Mouse (Mus musculus): ENCODE measurements at regions not wholly inside any gene's neighbourhood (a gene's known extent, or its start where the extent isn't known, plus 50 kb on each side); places are given as distances from the start of the nearest gene placed in this dataset.

GRCm38 (mm10) chr1:42098580-42098979 is 597.0 kb upstream of the Pou3f3 start:
- Histone ChIP-seq H3K27me3 (replicated peaks; ENCODE audit: control insufficient read depth, insufficient read depth, low read length) (no peaks in the 10 kb centered on the region), H3K4me3 (ENCODE audit: low read depth, low read length) (no peak overlapping the region), H3K4me1 (replicated peaks; ENCODE audit: control insufficient read depth, insufficient read depth, low read length) (no peaks in the 10 kb centered on the region), H3K9me3 (ENCODE audit: control insufficient read depth) (no peaks in the 10 kb centered on the region), H3K9ac (ENCODE audit: low read depth, low read length) (no peak overlapping the region), H3K27ac (ENCODE audit: low read depth, low read length) (no peak overlapping the region), H3K4me2 (replicated peaks; ENCODE audit: low read depth) (no peak overlapping the region), H3K36me3 (ENCODE audit: control insufficient read depth, insufficient read depth) (no peaks in the 10 kb centered on the region)
- no peak for ATAC-seq
- WGBS, result 72% methylated on average over 2 of the region's 2 CpGs
- TF ChIP-seq CTCF (IDR thresholded peaks at IDR 0.05; ENCODE audit: low read depth), result no peak

DNA sequence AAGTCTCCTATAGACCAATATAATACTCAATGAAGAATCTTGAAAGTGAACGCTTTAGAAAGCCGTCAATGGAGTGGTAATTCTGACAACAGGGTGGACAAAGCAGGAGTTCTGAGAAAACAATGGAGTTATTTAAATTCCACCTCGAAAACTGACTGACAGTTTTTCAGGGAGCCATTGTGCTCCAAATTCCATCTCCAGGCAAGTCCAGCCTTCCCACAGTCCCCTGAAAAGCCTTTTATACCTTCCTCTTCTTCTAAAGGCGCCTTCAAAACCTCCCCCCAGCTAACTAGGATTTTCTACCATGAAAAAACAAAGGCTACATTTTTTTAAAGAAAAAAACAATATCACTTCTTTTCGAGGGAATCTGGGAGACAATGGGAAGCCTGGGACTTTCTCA is 588.0 kb upstream of the Pou3f3 start:
- no peak overlapping the region for H3K9ac ChIP-seq (ENCODE audit: low read depth, low read length)
- no peaks in the 10 kb centered on the region for H3K4me1 ChIP-seq (replicated peaks; ENCODE audit: control insufficient read depth, insufficient read depth, low read length)
- no peak for ATAC-seq
- H3K27me3 ChIP-seq (replicated peaks; ENCODE audit: control insufficient read depth, insufficient read depth, low read length), result no peaks in the 10 kb centered on the region
- H3K4me3 ChIP-seq (ENCODE audit: low read depth, low read length), result no peak overlapping the region
- H3K9me3 ChIP-seq (ENCODE audit: control insufficient read depth), result no peaks in the 10 kb centered on the region
- no peak overlapping the region for H3K27ac ChIP-seq (ENCODE audit: low read depth, low read length)
- 74% methylated on average over 5 of the region's 5 CpGs for WGBS
- no peaks in the 10 kb centered on the region for H3K36me3 ChIP-seq (ENCODE audit: control insufficient read depth, insufficient read depth)
- TF ChIP-seq CTCF (IDR thresholded peaks at IDR 0.05; ENCODE audit: low read depth), result no peak
- H3K4me2 ChIP-seq (replicated peaks; ENCODE audit: low read depth), result no peak overlapping the region

DNA sequence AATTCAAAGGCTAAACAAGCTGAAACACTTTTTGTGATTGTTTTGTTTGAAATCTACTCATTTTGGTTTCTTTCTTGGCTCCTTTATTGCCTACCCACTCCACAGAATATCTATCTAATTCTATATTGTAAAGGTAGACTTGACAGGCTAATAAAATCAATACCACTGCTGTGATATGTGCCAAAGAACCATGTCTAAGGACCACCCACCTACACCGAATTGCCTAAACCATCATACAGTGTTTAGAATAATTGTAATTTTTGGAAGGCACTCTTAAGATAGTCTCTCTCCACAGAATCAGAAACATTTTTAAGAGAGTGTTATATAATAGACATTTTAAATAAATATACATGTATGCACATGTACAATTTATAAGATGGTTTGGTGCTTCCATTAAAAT is 587.6 kb upstream of the Pou3f3 start:
- H3K36me3 ChIP-seq (ENCODE audit: control insufficient read depth, insufficient read depth), result no peaks in the 10 kb centered on the region
- no peaks in the 10 kb centered on the region for H3K27me3 ChIP-seq (replicated peaks; ENCODE audit: control insufficient read depth, insufficient read depth, low read length)
- H3K9ac ChIP-seq (ENCODE audit: low read depth, low read length), result no peak overlapping the region
- no peaks in the 10 kb centered on the region for H3K4me1 ChIP-seq (replicated peaks; ENCODE audit: control insufficient read depth, insufficient read depth, low read length)
- no peaks in the 10 kb centered on the region for H3K9me3 ChIP-seq (ENCODE audit: control insufficient read depth)
- no peak overlapping the region for H3K4me2 ChIP-seq (replicated peaks; ENCODE audit: low read depth)
- no peak for TF ChIP-seq CTCF (IDR thresholded peaks at IDR 0.05; ENCODE audit: low read depth)
- 76% methylated on average over 1 of the region's 1 CpGs for WGBS
- no peak overlapping the region for H3K4me3 ChIP-seq (ENCODE audit: low read depth, low read length)
- H3K27ac ChIP-seq (ENCODE audit: low read depth, low read length), result no peak overlapping the region
- no peak for ATAC-seq

GRCm38 (mm10) chr1:42152175-42152790 is 543.3 kb upstream of the Pou3f3 start:
- no peak overlapping the region for H3K9ac ChIP-seq (ENCODE audit: low read depth, low read length)
- H3K4me1 ChIP-seq (replicated peaks; ENCODE audit: control insufficient read depth, insufficient read depth, low read length), result no peaks in the 10 kb centered on the region
- no peaks in the 10 kb centered on the region for H3K36me3 ChIP-seq (ENCODE audit: control insufficient read depth, insufficient read depth)
- no peak overlapping the region for H3K4me3 ChIP-seq (ENCODE audit: low read depth, low read length)
- no peak overlapping the region for H3K4me2 ChIP-seq (replicated peaks; ENCODE audit: low read depth)
- 74% methylated on average over 13 of the region's 13 CpGs for WGBS
- no peaks in the 10 kb centered on the region for H3K9me3 ChIP-seq (ENCODE audit: control insufficient read depth)
- no peak for ATAC-seq
- no peak overlapping the region for H3K27ac ChIP-seq (ENCODE audit: low read depth, low read length)
- TF ChIP-seq CTCF (IDR thresholded peaks at IDR 0.05; ENCODE audit: low read depth), result no peak
- H3K27me3 ChIP-seq (replicated peaks; ENCODE audit: control insufficient read depth, insufficient read depth, low read length), result no peaks in the 10 kb centered on the region

GRCm38 (mm10) chr1:42152916-42153315 is 542.7 kb upstream of the Pou3f3 start:
- H3K4me3 ChIP-seq (ENCODE audit: low read depth, low read length), result no peak overlapping the region
- no peak for ATAC-seq
- 53% methylated on average over 3 of the region's 3 CpGs for WGBS
- no peak for TF ChIP-seq CTCF (IDR thresholded peaks at IDR 0.05; ENCODE audit: low read depth)
- no peak overlapping the region for H3K9ac ChIP-seq (ENCODE audit: low read depth, low read length)
- H3K4me1 ChIP-seq (replicated peaks; ENCODE audit: control insufficient read depth, insufficient read depth, low read length), result no peaks in the 10 kb centered on the region
- H3K27me3 ChIP-seq (replicated peaks; ENCODE audit: control insufficient read depth, insufficient read depth, low read length), result no peaks in the 10 kb centered on the region
- H3K4me2 ChIP-seq (replicated peaks; ENCODE audit: low read depth), result no peak overlapping the region
- H3K36me3 ChIP-seq (ENCODE audit: control insufficient read depth, insufficient read depth), result no peaks in the 10 kb centered on the region
- H3K9me3 ChIP-seq (ENCODE audit: control insufficient read depth), result no peaks in the 10 kb centered on the region
- H3K27ac ChIP-seq (ENCODE audit: low read depth, low read length), result no peak overlapping the region

- no peaks in the 10 kb centered on the region for H3K36me3 ChIP-seq (ENCODE audit: control insufficient read depth, insufficient read depth)
- H3K27me3 ChIP-seq (replicated peaks; ENCODE audit: control insufficient read depth, insufficient read depth, low read length), result no peaks in the 10 kb centered on the region
- no peak overlapping the region for H3K4me3 ChIP-seq (ENCODE audit: low read depth, low read length)
- no peaks in the 10 kb centered on the region for H3K4me1 ChIP-seq (replicated peaks; ENCODE audit: control insufficient read depth, insufficient read depth, low read length)
- no peaks in the 10 kb centered on the region for H3K9me3 ChIP-seq (ENCODE audit: control insufficient read depth)
- TF ChIP-seq CTCF (IDR thresholded peaks at IDR 0.05; ENCODE audit: low read depth), result no peak
- H3K27ac ChIP-seq (ENCODE audit: low read depth, low read length), result no peak overlapping the region
- H3K9ac ChIP-seq (ENCODE audit: low read depth, low read length), result no peak overlapping the region
- 0 out of 2 replicates have a peak, but pooled peaks have one; percentile 25 for ATAC-seq
- 40% methylated on average over 7 of the region's 7 CpGs for WGBS
- no peak overlapping the region for H3K4me2 ChIP-seq (replicated peaks; ENCODE audit: low read depth)
Measured at GRCm38 (mm10) chr1:42167790-42168572, 527.6 kb upstream of the Pou3f3 start.

All from intestine, postnatal 0 days (tissue).